Mouse (Mus musculus) frontal cortex, adult (tissue): ENCODE data around the gene Fto.

Experiments used
- ATAC-seq: cut with Nextera tagmentation; 2 replicates; pipeline ENCODE4 v1.9.2; 2017; ENCODE audit warnings: mild to moderate bottlenecking, moderate library complexity, mixed read lengths; ENCODE audit not compliant: low TSS enrichment

Fto gene

DNA sequence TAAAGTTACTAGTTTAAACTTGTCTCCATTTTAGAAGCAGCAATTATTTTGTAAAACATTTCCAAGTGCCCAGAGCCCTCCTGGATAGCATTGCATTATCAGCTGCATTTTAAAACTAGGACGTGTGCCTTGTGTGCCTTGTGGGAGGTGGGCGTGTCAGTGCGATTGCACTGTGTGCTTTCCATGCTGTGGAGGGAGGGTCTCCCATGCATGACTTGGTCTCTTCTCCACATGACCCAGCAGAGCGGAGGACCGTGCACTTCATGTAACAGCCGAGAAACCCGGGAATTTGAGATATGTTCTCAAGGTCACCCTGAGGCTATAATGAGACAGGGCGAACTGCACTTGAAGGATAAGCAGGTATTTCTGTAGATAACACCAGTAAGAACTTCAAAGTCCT is 347.6 kb downstream of the Fto start:
- no peak for ATAC-seq

DNA sequence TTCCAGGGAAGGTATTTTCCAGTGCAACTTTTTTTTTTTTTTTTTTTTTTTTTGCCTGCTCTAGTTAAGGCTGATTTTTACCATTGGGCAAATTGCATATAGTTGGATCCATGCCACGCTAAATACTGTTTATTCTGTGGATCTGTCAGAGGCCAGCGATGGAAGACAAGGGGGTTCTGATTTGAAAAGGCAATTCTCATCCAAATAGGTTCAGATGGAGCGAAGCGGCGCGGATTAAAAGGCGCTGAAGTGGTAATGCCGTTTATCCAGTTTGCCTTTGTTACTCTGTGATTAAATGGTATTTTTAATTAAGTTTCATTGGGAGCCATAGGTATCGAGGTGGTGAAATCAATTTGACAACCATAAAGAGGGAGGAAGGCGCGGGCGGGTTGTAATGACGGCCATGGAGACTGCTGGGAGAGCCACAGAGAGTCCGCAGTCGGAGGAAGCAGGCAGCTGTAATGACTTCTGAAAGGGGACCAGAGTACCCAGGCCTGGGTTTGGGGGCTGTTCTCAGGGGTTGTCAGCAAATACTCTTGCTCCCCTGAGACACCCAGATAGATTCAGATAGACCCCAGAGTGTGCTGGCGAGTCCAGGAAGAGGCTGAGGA is 356.2 kb downstream of the Fto start:
- no peak for ATAC-seq

DNA sequence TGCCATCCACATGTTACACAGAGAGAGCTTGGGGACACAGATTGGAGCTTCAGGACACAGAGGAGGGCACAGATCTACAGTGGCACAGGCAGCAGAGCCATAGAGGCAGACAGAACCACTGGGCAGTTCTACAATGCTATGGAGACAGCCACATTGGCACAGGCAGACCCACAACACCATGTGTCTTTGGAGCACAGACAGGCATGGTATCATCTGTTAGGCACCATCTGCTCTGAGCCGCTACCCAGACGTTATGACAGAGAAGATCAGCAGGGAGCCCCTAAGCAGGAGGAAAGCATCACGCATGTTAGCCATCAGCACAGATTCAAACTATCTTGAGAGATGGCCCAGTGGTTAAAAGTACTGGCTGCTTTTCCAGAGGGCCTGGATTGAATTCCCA is 363.6 kb downstream of the Fto start:
- ATAC-seq, result peak; percentile 34; the same call in 1 of the 2 replicates

DNA sequence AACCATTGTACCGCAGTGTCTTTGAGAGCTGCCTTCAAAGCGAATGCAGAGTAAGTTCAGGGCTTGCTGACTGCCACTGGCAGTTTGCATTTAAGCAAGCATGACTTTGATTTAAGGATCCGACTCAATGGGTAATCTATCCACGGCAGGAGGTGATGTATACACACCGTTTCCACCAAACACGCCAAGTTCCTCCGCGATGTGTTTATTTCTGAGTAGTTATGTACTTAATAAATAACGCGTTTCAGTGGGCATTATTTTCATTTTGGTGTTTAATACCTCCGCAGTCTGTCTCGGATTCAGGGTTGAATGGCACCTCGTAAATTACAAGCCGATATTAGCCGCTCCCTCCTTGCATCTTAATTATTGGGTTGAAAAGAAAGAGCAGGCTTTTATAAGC is 366.1 kb downstream of the Fto start:
- no peak for ATAC-seq

DNA sequence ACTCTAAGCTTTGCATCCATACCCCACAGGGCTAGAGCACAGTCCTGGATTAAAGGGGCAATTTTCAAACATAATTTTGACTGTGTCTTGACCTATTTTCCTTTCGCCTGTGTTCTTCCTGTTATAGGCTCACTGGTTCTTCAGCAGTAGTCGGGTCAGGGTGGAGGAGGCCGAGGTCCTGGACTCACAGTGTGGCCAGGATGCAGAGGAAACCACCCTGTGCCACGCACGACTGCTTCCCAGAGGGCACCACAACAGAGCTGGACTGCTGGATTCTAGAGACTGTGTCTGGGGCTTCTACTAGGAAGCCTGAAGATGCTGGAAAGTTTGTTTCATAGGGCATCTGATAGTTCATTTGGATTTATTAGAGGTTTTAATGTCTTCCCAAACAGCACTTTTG is 366.8 kb downstream of the Fto start:
- ATAC-seq, result no peak

DNA sequence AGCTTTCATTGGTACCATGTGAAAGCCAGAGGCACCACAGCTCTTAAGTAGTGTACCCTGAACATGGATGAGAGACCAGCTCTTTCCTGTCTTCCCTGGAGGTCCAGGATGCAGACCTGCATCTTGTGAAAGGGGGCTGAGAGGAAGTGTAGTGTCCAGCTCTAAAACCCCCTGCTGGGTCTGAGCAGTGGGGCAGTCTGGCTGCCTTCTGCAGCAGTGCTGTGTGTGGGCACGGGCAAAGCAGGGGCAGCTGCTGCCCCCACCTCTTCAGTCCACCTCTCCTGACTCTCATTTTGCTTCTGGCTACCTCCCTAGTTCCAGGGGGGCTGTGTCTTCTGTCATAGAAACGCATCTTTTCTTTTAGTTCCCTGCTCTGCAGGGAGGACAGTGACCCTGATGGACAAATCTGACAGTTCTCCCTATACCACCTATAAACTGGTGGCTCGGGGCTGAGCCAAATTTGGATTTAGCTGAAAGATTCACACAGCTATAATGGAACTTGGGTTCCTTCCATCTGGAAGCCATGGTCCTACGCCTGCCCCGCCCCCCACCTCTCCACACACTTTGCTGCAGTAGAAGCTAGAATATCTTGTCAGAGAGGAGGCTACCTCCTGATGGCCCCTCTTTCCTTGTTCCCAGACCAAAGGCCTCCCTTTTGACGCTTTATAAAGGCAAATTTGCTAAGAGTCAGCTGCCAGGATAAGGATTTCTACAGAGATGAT is 371.4 kb downstream of the Fto start:
- peak; percentile 55 for ATAC-seq

DNA sequence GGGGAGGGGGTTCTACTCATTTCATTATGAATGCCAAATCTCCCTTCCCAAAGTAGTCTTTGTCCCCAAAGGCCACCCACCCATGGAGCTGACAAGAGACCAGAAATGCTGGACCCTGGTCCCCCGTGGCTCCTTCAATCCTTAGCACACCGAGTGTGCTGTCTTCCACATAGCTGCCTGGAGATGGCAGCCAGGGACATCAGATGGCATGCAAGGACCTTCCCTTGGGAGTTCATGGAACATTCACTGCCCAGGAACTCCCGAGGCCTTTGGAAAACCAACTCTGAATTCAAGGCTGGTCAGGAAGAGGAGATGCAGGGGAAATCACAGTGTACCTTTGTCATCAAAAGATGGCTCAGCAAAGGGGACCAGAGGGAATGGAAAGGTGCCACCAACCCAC is 372.1 kb downstream of the Fto start:
- ATAC-seq, result no peak

DNA sequence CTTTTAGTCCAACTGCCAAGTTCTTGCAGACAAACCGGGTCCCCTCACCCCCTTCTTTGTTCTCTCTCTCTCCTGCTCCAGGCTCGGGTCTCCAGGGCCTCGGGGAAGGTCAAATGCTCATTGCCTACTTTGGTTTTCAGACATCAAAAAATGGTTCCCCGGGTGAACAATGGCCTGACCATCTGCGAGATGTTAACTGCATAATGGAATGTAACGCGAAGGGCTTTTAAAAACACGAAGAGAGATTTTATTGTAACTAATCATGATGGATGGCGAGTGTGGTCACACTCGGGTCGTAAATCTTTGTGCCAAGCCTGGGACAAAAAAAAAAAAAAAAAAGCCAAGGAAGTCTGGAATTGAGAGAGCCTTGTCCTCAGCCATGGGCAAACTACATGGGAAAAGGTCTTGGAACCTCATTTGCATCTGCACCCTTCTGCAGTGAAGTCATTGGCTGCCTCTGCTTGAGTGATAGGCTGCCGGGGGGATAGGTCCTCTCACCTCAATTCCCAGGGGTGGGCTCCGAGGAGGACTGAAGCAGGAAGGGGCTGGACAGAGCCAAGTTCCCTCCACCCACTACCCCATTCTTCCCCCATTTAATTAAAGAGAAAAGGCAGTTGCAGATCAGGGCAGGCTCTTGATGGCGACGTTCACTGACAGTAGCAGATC is 378.9 kb downstream of the Fto start:
- no peak for ATAC-seq

DNA sequence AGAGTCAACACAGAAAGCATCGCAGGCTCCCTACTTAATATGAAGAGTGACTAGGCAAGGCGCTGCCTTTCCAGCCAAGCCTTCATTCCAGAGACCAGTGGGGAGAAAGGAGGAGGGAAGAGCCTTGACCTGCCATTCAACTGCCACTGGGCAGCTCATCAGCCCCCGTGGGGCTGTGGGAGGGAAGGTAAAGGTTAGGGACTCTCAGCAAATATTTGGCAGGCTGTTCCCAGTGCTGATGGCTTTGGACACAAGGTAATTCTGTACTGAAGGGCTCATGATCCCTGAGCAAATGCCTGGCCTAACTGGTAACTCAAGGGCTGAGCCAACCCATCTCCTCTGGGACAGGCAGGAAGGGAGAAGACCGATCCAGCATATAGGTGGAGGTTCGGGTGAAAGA is 393.2 kb downstream of the Fto start:
- ATAC-seq, result no peak

DNA sequence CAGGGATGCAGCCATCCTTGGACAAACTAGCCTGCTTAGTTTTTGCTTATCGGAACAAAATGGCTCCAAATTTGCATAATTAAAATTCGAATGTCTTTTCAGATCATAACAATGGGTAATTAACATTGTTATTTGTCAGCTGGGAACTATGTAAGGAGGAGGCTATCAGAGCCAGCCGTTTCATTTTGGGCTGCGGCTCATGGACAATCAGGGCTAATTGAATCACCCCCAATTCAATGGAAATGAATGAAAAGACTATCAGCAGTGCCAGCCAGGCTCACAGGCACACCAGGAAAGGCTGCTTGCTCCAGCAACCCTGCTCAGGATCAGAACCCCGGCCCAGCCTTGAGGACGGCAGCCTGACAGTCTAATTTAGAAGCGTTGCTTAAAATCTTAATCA is 395.3 kb downstream of the Fto start:
- ATAC-seq, result no peak

DNA sequence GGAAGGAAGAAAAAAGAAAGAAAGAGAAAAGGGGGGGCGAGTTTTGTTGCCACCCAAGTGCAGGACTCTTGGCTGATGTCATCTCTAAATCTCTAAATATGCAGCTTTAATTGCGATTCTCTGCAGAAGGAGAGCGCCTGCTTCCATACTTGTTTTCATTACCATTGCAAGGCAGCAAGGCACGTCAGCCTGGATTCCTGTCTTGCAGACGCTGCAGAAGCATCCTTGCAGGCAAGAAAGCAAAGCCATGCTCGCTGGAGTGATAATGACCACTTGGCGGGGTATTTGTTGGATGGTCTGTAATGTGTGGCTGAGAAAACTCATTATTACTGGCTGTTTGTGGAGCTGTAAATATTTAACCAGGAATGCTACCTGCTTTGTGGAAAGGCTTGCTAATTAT is 396.4 kb downstream of the Fto start:
- no peak for ATAC-seq

DNA sequence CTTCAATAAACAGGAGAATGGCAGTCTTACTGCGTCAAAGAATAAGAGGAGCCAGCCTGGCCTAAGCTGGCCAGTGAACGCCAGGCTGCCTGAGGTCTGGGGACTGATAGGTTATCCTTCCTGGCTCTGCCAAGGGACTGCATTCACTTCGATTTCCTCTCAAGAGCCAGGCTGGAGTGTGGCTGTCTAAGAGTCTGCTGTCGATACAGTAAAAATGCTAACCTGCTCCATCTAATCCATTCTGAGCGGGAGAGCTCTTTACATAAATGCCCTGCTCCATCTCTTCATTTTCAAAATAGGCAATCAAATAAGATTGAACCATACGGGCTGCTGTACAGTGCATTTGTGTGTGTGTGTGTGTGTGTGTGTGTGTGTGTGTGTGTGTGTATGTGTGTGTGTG is 397.9 kb downstream of the Fto start:
- ATAC-seq, result no peak

DNA sequence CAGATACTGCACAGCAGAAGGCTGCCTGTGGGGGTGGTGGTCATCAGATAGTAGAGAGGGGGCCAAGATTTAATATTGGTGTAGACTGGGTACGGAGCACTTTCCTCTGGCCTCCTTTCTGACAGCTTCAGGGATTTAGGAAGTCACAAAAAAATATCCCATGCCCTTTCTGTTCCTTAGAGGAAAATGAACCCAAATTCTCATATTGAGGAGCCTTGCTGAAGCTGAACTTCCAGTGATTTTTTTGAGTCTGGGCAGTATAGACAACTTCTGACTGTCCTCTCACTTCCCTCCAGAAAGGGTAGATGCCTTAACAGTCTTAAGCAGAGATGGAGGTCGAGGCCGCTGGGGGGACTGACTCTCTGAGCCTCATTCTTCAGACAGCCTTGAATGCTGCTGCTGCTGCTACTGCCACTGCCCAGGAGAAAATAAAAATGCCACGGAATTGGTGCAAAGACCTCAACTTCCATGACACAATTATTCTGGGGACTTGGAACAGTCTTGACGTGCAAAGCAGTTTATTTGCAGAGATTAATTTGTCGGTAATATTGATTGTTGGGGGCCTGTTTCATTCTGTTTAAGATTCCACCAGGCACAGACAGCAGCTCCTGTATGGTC is 398.8 kb downstream of the Fto start:
- ATAC-seq, result no peak

DNA sequence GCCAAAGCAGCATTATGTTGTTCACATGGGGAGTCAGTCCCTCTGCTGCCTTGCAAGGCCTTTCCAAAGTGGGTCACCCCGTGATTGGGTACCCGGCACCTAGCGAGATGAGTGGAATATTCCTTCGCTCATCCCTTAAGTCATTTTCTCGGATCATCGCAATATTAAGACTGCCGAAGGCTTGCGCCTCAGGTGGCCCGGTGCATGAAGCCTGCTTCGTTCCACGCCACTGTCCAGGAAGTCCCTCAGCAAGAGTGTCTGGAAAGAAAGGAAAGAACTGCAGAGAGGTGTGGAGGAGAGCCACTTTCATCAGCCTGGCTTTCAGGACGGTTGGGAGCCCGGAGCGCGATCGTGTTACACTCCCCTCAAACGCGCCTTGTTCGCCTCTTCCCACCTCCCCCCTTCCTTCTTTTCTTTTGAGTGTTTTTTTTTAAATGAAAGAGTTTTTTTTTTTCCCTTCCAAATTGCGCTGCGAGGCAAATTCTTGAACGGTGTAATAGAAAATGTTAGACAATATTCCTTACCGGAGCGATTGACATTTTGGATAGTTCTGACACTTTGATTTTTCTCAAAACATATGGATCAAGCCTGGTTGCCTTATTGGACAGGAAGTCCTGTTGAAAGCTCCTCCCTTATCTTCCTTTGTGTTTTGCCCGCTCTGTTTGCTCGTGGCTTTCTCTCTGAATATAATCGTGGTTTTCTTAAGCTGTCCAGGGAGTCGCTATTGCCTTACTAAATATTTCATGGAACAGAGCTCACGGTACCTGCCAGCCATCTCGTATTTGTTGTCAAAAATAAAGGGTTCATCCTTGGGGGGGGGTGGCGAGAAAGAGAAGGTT is 399.6 kb downstream of the Fto start:
- ATAC-seq, result peak; percentile 41; the same call in 1 of the 2 replicates

DNA sequence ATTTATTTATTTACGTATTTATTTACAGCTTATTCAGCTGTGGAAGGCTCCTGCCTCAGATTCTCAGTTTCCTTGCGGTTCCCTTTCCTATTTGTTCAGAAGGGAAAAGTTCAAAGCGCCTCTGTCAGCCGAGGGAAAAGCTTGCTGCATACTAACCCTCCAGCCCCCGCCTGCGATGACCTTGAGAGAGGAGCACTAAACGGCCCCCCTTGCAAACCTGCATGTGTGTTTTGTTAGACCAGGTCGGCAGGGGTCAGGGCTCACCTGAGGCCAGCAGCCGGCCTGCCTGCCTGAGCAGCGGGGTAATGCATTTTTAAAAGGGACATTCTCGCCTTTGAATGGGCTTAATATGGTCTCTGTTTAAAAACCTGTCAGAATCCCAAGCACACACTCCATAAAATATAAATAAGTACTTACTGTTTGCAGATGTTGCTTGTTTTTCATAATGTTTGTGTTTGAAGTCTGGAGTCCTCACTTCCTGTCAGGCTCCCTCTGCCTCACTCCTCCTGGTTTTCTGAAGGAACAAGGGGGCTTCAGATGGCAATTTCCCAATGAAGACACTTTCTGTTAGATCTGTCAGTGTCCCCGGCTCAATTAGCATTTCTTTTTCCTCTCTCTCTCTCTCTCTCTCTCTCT is 400.5 kb downstream of the Fto start:
- no peak for ATAC-seq

DNA sequence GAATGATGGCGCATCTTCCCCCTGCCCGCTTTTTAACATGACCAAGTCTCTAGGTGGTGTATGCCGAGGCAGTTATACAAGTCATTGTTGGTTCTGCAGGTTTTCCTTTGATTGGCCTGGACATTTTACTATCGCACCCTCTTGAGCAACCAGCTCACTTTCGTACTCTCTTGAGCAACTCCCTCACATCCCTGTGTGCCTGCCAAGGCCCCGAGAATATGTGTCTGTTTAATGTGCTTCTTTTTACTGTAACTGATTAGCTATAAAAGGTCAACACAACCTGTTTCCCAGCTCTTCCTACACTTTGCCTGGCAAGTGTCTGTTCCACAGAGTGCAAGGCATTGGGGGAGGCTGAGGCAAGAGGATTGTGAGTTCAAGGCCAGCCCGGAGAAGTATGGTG is 401.4 kb downstream of the Fto start:
- no peak for ATAC-seq

DNA sequence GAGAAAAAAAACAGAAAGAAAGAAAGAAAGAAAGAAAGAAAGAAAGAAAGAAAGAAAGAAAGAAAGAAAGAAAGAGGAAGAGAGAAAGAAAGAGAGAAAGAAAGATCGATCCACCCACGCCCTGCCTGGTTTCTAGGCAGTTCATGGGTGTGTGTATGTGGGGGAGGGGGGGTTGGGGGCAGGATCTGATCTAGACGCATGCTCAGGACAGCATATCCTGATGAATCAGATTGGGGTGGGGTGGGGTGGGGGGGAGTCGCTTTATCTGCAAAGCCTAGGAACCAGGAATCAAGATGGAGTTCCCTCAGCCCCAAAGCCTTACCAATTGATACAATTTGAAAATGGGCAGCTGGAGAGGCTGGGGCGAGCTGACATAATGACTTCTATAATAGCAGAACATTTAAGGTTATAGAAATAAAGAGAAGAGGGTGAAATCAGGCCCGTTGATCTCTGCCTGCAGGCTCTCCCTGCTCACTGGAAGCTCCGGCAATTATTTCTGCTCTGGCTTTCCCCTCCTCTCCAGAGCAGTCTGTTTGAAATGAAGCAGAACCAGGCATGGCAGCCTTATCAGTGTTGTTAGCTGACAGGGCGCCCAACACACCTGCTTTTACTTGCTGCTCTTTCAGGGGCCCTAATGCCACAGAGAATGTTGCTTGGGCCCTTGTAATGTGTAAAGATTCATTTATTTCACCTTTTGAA is 402.2 kb downstream of the Fto start:
- ATAC-seq, result no peak
